Mouse (Mus musculus) CH12.LX (cell line): ENCODE measurements at regions not wholly inside any gene's neighbourhood (a gene's known extent, or its start where the extent isn't known, plus 50 kb on each side); places are given as distances from the start of the nearest gene placed in this dataset.

Experiments used
- DNase-seq: peaks from one replicate; pipeline ENCODE4 v3.0.0-alpha.2; 2013; ENCODE audit errors: extremely low read depth
- H3K27ac ChIP-seq: 2 replicates; pipeline ENCODE4 v1.5.1; 2012; ENCODE audit warnings: low read depth, mild to moderate bottlenecking, control low read depth, moderate library complexity; ENCODE audit not compliant: insufficient read depth
- H3K27me3 ChIP-seq: replicated peaks from 2 replicates; pipeline ENCODE3; 2012; ENCODE audit warnings: inconsistent platforms
- H3K36me3 ChIP-seq, 2 experiments: replicated peaks in 1 of 2; 2 replicates each; pipeline versions ENCODE3 to v1.6.1; 2012; ENCODE audit warnings: inconsistent platforms in 1 of 2, low read length in 1 of 2, mild to moderate bottlenecking in 1 of 2, mixed read lengths in 1 of 2, moderate library complexity in 1 of 2; ENCODE audit not compliant: control insufficient read depth in 1 of 2, insufficient read depth in 1 of 2
- H3K4me1 ChIP-seq, 2 experiments: 2 replicates each; pipeline ENCODE4 v1.6.1; 2012; ENCODE audit warnings: inconsistent platforms in 1 of 2, moderate library complexity in 1 of 2; ENCODE audit not compliant: insufficient read depth in 2 of 2, control insufficient read depth in 1 of 2
- H3K4me2 ChIP-seq: 2 replicates; pipeline ENCODE4 v1.6.1; 2012; ENCODE audit warnings: low read depth, mild to moderate bottlenecking, control low read depth; ENCODE audit not compliant: poor library complexity, insufficient read depth, severe bottlenecking
- H3K4me3 ChIP-seq, 3 experiments: fragments of 150-350 bp in 1 of 3; sonication (generic) in 1 of 3; replicated peaks in 1 of 3; 2 replicates each; pipeline versions ENCODE3 to v1.5.1; 2011 to 2012; ENCODE audit warnings: low read depth in 2 of 3, low read length in 2 of 3, mild to moderate bottlenecking in 2 of 3, moderate library complexity in 2 of 3, control low read depth in 1 of 3, improper control_type of control experiment in 1 of 3, inconsistent platforms in 1 of 3, mixed read lengths in 1 of 3; ENCODE audit not compliant: poor library complexity in 1 of 3
- H3K79me2 ChIP-seq: replicated peaks from 2 replicates; pipeline ENCODE4 v1.6.1; 2012; ENCODE audit warnings: mild to moderate bottlenecking, moderate library complexity; ENCODE audit not compliant: control insufficient read depth, poor library complexity, insufficient read depth, severe bottlenecking; ENCODE audit errors: extremely low read depth
- H3K9ac ChIP-seq: 2 replicates; pipeline ENCODE4 v1.6.1; 2012; ENCODE audit warnings: low read depth, mild to moderate bottlenecking, control low read depth, moderate library complexity; ENCODE audit not compliant: insufficient read depth
- H3K9me3 ChIP-seq: replicated peaks from 2 replicates; pipeline ENCODE3; 2012; ENCODE audit warnings: low read length, inconsistent platforms, mixed read lengths
- CHD1 ChIP-seq: IDR thresholded peaks from 2 replicates; pipeline ENCODE4 v1.6.1; 2012; ENCODE audit warnings: low read depth, low read length, improper control_type of control experiment, inconsistent platforms
- CHD2 ChIP-seq: IDR thresholded peaks from 2 replicates; pipeline ENCODE4 v1.6.1; 2011; ENCODE audit warnings: low read length, improper control_type of control experiment
- CTCF ChIP-seq, 2 experiments: IDR thresholded peaks in 1 of 2; conservative IDR thresholded peaks in 1 of 2; 2 replicates each; pipeline ENCODE4 v1.5.1; 2011 to 2012; ENCODE audit warnings: low read depth in 2 of 2, low read length in 2 of 2, improper control_type of control experiment in 1 of 2, inconsistent platforms in 1 of 2, mild to moderate bottlenecking in 1 of 2, moderate library complexity in 1 of 2
- E2F4 ChIP-seq: IDR thresholded peaks from 2 replicates; pipeline ENCODE4 v1.6.1; 2011; ENCODE audit warnings: low read depth, low read length, improper control_type of control experiment; ENCODE audit not compliant: insufficient replicate concordance
- ELF1 ChIP-seq: IDR thresholded peaks from 2 replicates; pipeline ENCODE4 v1.6.1; 2014; ENCODE audit warnings: low read depth, mild to moderate bottlenecking, inconsistent platforms, low read length, improper control_type of control experiment
- ETS1 ChIP-seq: conservative IDR thresholded peaks from 2 replicates; pipeline ENCODE4 v1.6.1; 2012; ENCODE audit warnings: low read depth, mild to moderate bottlenecking, inconsistent platforms, low read length, improper control_type of control experiment, moderate library complexity
- GABPA ChIP-seq: IDR thresholded peaks from 2 replicates; pipeline ENCODE4 v1.6.1; 2012; ENCODE audit warnings: low read depth, low read length, improper control_type of control experiment, inconsistent platforms; ENCODE audit not compliant: insufficient replicate concordance
- HCFC1 ChIP-seq: IDR thresholded peaks from 2 replicates; pipeline ENCODE4 v1.6.1; 2012; ENCODE audit warnings: low read depth, mild to moderate bottlenecking, inconsistent platforms, low read length, improper control_type of control experiment
- JUN ChIP-seq: IDR thresholded peaks from 2 replicates; pipeline ENCODE4 v1.6.1; 2011; ENCODE audit warnings: low read depth, mild to moderate bottlenecking, low read length, improper control_type of control experiment, moderate library complexity; ENCODE audit not compliant: insufficient read depth
- JUND ChIP-seq: conservative IDR thresholded peaks from 2 replicates; pipeline ENCODE4 v1.6.1; 2011; ENCODE audit warnings: low read depth, low read length, improper control_type of control experiment
- KAT2A ChIP-seq: IDR thresholded peaks from 2 replicates; pipeline ENCODE4 v1.6.1; 2012; ENCODE audit warnings: low read length, improper control_type of control experiment, inconsistent platforms; ENCODE audit not compliant: insufficient replicate concordance
- MAFK ChIP-seq: IDR thresholded peaks from 2 replicates; pipeline ENCODE4 v1.6.1; 2011; ENCODE audit warnings: low read length, improper control_type of control experiment; ENCODE audit not compliant: insufficient replicate concordance
- MAZ ChIP-seq: IDR thresholded peaks from 2 replicates; pipeline ENCODE4 v1.6.1; 2012; ENCODE audit warnings: low read depth, mild to moderate bottlenecking, inconsistent platforms, low read length, improper control_type of control experiment, moderate library complexity
- MEF2A ChIP-seq: IDR thresholded peaks from 2 replicates; pipeline ENCODE4 v1.6.1; 2014; ENCODE audit warnings: low read depth, mild to moderate bottlenecking, inconsistent platforms, low read length, improper control_type of control experiment, borderline replicate concordance
- MXI1 ChIP-seq: IDR thresholded peaks from 2 replicates; pipeline ENCODE4 v1.6.1; 2011; ENCODE audit warnings: mild to moderate bottlenecking, low read depth, low read length, improper control_type of control experiment
- MYC ChIP-seq: IDR thresholded peaks from 2 replicates; pipeline ENCODE4 v1.6.1; 2011; ENCODE audit warnings: low read depth, mild to moderate bottlenecking, improper control_type of control experiment, low read length
- NELFE ChIP-seq: IDR thresholded peaks from 2 replicates; pipeline ENCODE4 v1.6.1; 2011; ENCODE audit warnings: low read depth, low read length, improper control_type of control experiment
- NRF1 ChIP-seq: IDR thresholded peaks from 2 replicates; pipeline ENCODE4 v1.6.1; 2014; ENCODE audit warnings: low read depth, mild to moderate bottlenecking, inconsistent platforms, low read length, improper control_type of control experiment, moderate library complexity
- POLR2A ChIP-seq: IDR thresholded peaks from 2 replicates; pipeline ENCODE4 v1.6.1; 2011; ENCODE audit warnings: low read depth, mild to moderate bottlenecking, improper control_type of control experiment, low read length
- RAD21 ChIP-seq: IDR thresholded peaks from 2 replicates; pipeline ENCODE4 v1.6.1; 2011; ENCODE audit warnings: low read depth, mild to moderate bottlenecking, low read length, improper control_type of control experiment, moderate library complexity
- SIN3A ChIP-seq: IDR thresholded peaks from 2 replicates; pipeline ENCODE4 v1.6.1; 2012; ENCODE audit warnings: low read length, improper control_type of control experiment, inconsistent platforms
- SMC3 ChIP-seq: IDR thresholded peaks from 2 replicates; pipeline ENCODE4 v1.6.1; 2011; ENCODE audit warnings: low read depth, low read length, improper control_type of control experiment
- UBTF ChIP-seq: IDR thresholded peaks from 2 replicates; pipeline ENCODE4 v1.6.1; 2012; ENCODE audit warnings: low read depth, mild to moderate bottlenecking, inconsistent platforms, low read length, improper control_type of control experiment, moderate library complexity
- USF1 ChIP-seq: IDR thresholded peaks from 2 replicates; pipeline ENCODE4 v1.6.1; 2014; ENCODE audit warnings: low read depth, mild to moderate bottlenecking, inconsistent platforms, low read length, improper control_type of control experiment
- ZC3H11A ChIP-seq: IDR thresholded peaks from 2 replicates; pipeline ENCODE4 v1.6.1; 2012; ENCODE audit warnings: low read depth, mild to moderate bottlenecking, inconsistent platforms, low read length, improper control_type of control experiment
- ZKSCAN1 ChIP-seq: IDR thresholded peaks from 2 replicates; pipeline ENCODE4 v1.6.1; 2012; ENCODE audit warnings: low read depth, inconsistent platforms, low read length, improper control_type of control experiment, borderline replicate concordance
- ZMIZ1 ChIP-seq: IDR thresholded peaks from 2 replicates; pipeline ENCODE4 v1.6.1; 2012; ENCODE audit warnings: low read depth, mild to moderate bottlenecking, inconsistent platforms, low read length, improper control_type of control experiment
- dilution Hi-C: fragments of 300-500 bp; cut with MboI; formaldehyde crosslinking; loops from 2 replicates; pipeline ENCODE4 v1.14.3; 2020; ENCODE audit warnings: low sequenced_read_pairs; ENCODE audit not compliant: extremely low pct_unique_long_range_greater_than_20kb, extremely low pct_ligation_motif_present
- in situ Hi-C: fragments of 300-500 bp; cut with MboI; formaldehyde crosslinking; loops from 3 replicates; pipeline ENCODE4 v1.14.3; 2019; ENCODE audit warnings: low sequenced_read_pairs, low pct_ligation_motif_present, low pct_unique_long_range_greater_than_20kb, mixed read lengths

DNA sequence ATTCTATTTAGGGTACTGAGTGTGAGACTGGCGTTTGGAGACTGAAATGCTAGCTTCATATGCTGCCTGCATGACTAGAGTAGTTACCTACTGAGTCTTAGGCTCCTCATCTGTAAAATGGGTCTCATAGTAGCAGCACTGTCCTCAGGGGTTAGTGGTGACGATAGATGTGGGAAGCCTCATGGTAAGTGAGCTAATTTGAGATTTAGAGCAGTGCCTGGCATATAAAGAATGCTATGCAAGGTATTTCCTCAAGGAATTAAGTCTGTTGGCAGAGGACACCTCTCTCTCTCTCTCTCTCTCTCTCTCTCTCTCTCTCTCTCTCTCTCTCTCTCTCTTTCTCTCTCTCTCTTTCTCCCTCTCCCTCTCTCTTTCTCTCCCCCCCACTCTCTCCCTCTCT lies 257.4 kb downstream of the 4933412E24Rik start:
- H3K36me3 ChIP-seq: no peaks in the 10 kb centered on the region
- dilution Hi-C loops: no loop called here
- no peak overlapping the region for H3K9ac ChIP-seq
- H3K27me3 ChIP-seq: no peaks in the 10 kb centered on the region
- no peak for DNase-seq
- TF ChIP-seq POLR2A: no peak
- TF ChIP-seq HCFC1: no peak
- no peak for TF ChIP-seq ZMIZ1
- TF ChIP-seq ELF1: no peak
- TF ChIP-seq MEF2A: no peak
- no peak for TF ChIP-seq MYC
- no peak for TF ChIP-seq CHD2
- TF ChIP-seq SMC3: no peak
- no peak for TF ChIP-seq JUN
- no peak for TF ChIP-seq E2F4
- no peak for TF ChIP-seq CHD1
- no peak for TF ChIP-seq SIN3A
- TF ChIP-seq UBTF: no peak
- no peak for TF ChIP-seq ZC3H11A
- no peak for TF ChIP-seq USF1
- no peak for TF ChIP-seq NELFE
- no peak for TF ChIP-seq MXI1
- no peak for TF ChIP-seq MAZ
- TF ChIP-seq ETS1: no peak
- no peak for TF ChIP-seq GABPA
- TF ChIP-seq, all 38 proteins: peak for 0
- H3K4me3 ChIP-seq: no peak overlapping the region
- H3K79me2 ChIP-seq: no peaks in the 10 kb centered on the region
- H3K27ac ChIP-seq: no peak overlapping the region
- no peak overlapping the region for H3K4me2 ChIP-seq
- no peaks in the 10 kb centered on the region for H3K9me3 ChIP-seq
- in situ Hi-C loops: no loop called here
- peaks cover 0 to 7% of the 10 kb centered on the region in 2 experiments; a peak in 1 of 4 replicates for H3K4me1 ChIP-seq

- in situ Hi-C loops (no loop called here), dilution Hi-C loops (no loop called here)
- Histone ChIP-seq H3K27me3 (no peaks in the 10 kb centered on the region), H3K4me3 (no peak overlapping the region), H3K4me2 (no peak overlapping the region), H3K79me2 (no peaks in the 10 kb centered on the region), H3K36me3 (no peaks in the 10 kb centered on the region), H3K9me3 (no peaks in the 10 kb centered on the region), H3K4me1 (peaks cover 0 to 7% of the 10 kb centered on the region in 2 experiments; a peak in 1 of 4 replicates), H3K9ac (no peak overlapping the region), H3K27ac (no peak overlapping the region)
- no peak for DNase-seq
- TF ChIP-seq CHD1 (no peak), POLR2A (no peak), UBTF (no peak), MEF2A (no peak), SIN3A (no peak), ZKSCAN1 (no peak), NRF1 (no peak), RAD21 (no peak), ETS1 (no peak), SMC3 (no peak), MAFK (no peak), CTCF (conservative IDR thresholded peaks at IDR 0.05 in 1 of 2, IDR thresholded peaks at IDR 0.05 in 1 of 2; ENCODE audit: low read depth in 2 of 2, low read length in 2 of 2) (no peak), KAT2A (no peak), JUN (no peak), ELF1 (no peak), NELFE (no peak), HCFC1 (no peak), USF1 (no peak), GABPA (no peak), JUND (no peak)
Observed at GRCm38 (mm10) chr15:59756141-59756540, 260.3 kb downstream of the 4933412E24Rik start.
